Mouse (Mus musculus) 416B (cell line): ENCODE results near the gene Kcp.

Experiments used
- DNase-seq: peaks from one replicate; pipeline ENCODE4 v3.0.0; 2011; ENCODE audit warnings: low read depth

The Kcp gene

DNA sequence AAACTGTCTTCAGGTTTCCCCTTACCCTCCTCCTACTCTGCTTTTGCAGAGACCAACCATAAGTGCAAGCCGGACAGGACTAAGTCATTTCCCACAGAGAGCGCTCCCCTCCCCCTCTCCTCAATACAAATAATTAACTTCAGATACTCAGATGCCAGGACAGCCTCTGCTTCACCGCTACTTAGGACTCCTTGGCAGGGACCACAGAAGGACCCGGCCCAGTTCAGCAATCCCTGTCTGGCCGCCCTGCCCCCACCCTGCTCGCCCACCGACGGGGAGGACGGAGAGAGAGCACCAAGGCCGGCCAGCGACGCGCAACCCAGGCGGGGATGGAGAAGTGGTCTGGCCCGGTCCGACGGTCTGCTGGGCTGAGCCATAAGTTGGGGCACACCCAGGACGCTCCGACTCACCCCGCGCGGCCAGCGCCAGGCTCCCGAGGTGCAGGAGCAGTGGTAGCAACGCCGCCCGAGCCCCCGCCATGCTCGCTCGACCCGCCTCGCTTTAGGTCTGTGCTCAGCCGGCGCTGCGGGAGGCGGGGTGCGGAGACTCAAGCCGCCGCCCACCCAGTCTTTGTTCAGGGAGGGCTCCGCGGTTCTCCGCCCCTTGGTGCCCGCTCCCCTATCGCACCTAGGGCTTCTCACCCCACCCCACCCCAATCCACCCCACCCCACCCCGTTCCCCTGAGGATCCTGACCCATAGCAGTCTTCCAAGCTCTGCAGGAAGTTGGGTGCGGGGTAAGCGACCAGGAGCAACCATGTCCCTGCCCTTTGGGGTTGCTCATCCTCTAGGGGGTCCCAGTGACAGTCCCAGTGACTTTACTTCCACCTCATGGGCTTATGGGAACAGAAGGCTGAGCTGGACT is at the start of gene Kcp:
Gene Kcp, minus strand, starts transcription at position 506 of the 863 bp plus-strand sequence.
- no peak for DNase-seq

GRCm38 (mm10) chr6:29557112-29557511 is 49.4 kb upstream of the Kcp start:
- DNase-seq = no peak

DNA sequence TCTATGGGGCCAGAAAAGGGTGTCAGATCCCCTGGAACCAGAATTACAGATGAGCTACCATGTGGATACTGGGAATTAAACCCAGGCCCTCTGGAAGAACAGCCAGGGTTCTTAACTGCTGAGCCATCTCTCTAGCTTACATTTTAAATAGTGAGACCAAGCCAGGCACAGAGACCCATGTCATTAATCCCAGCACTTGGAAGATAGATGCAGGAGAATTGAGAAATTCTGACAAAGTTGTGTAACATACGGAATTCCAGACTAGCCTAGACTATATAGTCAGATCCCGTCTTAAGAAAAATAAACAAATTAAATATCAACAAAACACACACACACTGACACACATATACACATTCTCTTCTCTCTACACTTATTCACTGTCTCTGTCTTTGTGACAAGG is 44.8 kb upstream of the Kcp start:
- DNase-seq = no peak

GRCm38 (mm10) chr6:29548086-29548485 is 40.3 kb upstream of the Kcp start:
- DNase-seq = no peak

DNA sequence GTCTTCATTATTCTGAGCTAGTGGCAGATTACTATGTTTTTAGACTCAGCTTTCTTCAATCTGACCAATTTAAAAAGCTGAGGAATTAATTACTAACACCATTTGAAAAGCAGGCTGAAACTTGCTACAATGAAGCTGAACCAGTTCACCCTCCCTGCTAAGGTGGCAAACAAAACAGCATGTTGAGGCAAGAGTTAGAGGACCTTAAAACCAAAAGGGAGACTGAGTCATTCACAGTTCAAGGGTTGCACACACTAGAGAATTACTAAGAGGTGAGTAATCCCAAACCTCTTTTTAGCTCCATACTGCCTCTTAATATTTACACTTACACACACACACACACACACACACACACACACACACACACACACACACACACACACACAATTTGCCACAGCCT is 39.8 kb upstream of the Kcp start:
- DNase-seq = peak; percentile 16

DNA sequence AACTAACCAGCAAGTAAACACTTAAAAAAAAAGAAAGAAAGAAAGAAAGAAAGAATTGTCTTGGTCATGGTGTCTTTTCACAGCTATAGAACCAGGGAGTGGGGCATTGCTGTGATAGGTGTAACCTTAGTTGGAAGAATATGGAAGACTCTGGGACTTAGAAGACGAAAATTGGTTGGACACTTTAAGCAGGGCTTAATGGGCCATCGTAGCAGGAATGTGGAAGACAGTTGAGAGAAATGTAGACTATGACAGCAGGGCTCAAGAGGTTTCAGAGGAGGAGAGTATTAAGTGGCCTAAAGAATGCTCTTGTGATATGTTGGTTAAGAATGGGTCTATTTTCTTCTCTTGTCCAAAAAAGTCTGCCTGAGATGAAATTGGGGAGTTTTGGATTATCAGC is 37.9 kb upstream of the Kcp start:
- no peak for DNase-seq

DNA sequence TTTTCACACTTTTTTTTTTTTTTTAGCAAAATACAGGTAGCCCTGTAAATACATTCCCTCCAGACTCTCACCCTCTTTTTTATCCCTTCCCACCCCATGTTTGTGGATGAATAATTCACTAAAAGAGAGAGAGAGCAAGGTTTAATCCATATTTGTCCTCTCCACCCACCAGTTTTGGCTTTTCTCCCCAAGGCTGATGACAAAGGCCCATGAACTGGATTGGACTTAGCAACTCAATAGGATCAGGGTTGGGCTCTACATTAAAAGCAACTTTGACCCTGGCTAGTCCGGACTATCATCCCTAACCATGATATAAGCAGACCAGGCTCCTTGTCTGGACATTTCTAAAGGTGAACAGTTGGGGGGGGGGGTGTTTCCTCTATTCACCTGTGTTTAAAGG is 33.2 kb upstream of the Kcp start:
- DNase-seq = no peak

GRCm38 (mm10) chr6:29540223-29540622 is 32.5 kb upstream of the Kcp start:
- no peak for DNase-seq

DNA sequence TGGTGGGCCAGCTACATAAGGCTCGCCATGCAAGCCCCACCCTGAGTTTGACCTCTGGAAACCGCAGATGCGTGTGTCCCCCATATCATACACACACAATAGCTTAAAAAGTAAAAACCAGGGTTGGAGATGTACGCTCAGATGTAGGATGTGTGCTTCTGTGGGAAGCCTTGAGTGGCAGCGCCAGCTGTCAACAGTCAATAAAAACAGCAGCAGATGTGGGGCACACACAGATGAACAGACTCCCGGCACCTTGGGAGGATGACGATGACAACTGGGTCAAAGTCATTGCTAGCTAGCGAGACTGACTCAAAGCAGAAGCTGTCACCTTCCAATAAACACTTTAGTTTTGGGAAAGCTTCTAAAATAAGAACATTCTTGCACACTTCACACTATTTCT is 31.8 kb upstream of the Kcp start:
- DNase-seq = no peak

- no peak for DNase-seq
Observed at GRCm38 (mm10) chr6:29537221-29537620, 29.5 kb upstream of the Kcp start.

GRCm38 (mm10) chr6:29536651-29537193 is 29.0 kb upstream of the Kcp start:
- peak; percentile 43 for DNase-seq

GRCm38 (mm10) chr6:29535316-29535715 is 27.6 kb upstream of the Kcp start:
- DNase-seq = no peak

DNA sequence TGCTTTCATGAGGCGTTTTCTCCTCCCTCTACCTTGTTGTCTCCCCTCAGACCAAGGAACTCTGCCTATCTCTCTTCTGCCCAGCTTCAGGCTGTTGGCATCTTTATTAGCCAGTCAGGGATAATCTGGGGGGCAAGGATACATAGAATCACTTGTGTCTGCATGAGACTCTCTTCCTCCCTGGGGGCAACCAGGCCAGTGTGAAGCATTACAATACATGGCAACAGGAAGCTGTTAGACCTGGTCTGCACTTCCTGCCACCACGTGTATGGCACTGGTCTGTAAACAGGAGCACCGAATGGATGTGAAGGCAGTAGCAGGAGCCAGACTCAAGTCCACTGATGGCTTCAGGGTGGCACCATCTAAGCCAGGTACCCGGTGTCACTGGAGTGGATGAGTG is 22.3 kb upstream of the Kcp start:
- peak; percentile 43 for DNase-seq

DNA sequence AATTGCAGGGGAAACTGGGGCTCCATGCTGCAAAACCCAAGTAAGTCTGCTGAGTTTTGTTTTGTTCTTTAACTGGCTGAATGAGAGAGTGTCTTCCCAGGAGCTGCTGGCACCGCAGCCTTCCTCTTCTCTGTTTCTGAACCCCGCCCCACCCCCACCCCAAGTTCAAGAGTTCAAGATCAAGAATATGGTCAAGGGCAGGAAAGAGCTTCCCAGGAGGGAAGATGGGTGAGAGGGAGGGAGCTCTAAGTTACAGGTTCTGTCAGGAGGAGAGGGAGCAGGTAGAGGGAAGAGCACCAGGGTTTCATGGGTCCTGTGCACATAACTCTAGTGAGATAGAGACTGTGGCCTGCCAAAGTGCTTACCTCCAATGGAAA is 21.7 kb upstream of the Kcp start:
- no peak for DNase-seq

DNA sequence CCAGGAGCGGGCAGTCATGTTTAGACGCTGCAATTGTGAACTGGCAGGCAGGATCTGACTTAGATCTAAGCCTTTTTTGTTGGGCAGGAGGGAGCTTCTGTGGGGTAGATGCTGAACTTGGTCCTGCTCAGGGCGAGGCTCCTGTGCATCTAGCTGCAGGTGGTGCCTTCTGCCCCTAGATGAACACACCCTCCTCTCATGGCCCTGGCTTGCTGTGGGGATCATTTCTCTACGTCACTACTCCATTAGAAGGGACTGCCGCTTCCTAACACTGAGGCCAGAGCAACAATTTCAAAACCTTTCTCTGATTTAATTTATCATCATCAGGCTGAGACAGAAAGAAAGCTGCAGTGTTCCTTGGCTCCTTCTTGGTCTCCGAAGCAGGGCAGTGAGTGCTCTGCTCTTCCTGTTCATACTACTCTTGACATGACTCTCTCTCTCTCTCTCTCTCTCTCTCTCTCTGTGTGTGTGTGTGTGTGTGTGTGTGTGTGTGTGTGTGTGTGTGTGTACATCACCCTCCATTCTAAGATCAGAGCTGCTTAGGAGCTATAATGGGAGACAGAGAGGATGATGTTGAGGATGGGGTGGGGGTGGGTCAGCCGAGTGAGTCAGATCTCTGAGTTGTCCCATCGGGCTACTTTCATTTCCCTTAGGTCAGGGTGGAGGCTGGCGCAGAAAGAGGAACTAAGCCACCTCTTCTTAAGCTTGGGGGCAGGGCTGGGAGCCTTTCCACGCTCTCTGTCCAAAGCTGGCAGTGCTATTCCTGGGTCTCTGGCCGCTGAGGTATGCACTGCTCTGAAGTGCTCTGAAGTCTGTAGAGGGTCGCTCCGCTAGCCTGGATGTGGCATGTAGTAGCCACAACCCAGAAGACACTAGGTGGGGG is 21.1 kb upstream of the Kcp start:
- peak; percentile 91 for DNase-seq

GRCm38 (mm10) chr6:29528165-29528505 is 20.4 kb upstream of the Kcp start:
- no peak for DNase-seq

DNA sequence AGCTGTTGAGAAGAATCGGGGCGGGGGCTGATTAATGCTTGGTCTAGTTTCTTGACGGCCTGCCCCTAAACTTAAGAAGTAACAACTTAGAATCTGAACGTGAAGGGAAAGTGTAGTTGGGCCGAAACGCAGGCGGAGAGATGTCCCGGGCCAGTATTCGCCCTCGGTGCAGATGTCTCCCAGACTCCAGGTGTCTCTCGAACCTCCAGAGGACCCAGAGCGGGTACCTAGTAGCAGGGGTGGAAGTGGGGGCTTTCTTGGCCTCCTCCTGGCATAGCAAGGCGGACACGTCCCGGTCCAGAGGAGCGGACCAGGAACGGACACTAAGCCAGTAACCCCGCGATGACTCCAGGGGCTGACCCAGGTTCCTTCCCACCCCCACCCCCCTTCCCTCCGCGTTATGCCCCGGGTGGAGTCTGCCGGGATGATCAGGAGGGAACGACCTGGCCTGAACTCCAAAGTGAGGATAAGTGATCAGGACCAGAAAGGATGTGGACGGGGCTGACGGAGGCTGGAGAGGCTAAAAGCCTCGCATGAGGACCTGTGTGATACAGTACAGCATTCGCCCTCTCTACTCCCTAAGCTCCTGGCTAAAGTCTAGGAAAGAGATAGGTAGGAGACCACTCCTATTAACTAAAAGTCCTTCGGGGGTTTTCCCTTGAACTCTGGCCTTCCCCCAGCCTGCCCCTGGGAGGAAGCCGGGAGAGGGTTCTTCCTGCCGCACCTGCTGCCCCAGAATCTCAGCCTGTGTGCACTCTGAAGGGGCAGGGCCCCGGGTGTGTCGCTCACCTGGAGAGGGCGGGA is 19.8 kb upstream of the Kcp start:
- no peak for DNase-seq

- no peak for DNase-seq
Observed at GRCm38 (mm10) chr6:29526281-29527251, 18.8 kb upstream of the Kcp start, which contains the start of gene Irf5. Gene Irf5 (plus strand): TSS chr6:29526625.

GRCm38 (mm10) chr6:29525256-29525655 is 17.5 kb upstream of the Kcp start:
- peak; percentile 41 for DNase-seq

DNA sequence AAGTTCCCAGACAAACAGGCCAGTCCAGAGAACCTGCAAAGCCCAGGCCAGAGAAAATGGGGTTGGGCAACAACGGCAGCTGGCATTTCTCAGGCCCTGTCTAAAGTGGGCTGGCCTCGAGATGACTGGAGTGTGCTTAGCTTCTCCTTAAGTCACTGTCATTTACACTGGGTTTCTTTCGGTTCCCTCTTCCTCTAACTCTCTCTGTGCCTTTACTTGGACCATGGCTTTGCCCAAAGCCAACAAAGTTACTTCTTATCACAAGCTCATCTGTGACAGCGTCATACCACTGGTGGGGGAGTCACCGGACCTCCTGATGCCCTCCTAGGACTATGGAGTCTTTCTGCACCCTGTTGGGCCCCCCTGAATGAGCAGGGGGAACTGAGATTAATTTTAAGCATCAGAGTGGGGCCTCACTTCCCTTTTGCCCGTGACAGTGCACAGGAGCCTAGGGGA is 16.3 kb upstream of the Kcp start:
- no peak for DNase-seq
